Mouse (Mus musculus) hindbrain, embryonic 13.5 days (tissue): ENCODE measurements around the gene Hist1h2bp. TPM values are rescaled to one million over a fixed set of nuclear protein-coding genes. Genes with fewer than 3 reads are reported as not detected.
"Not testable (repeated sequence)": the region's sequence is repeated elsewhere in the genome, so short reads cannot be mapped to it uniquely, and the experiment has no call there.

ENCODE experiments used
- ATAC-seq: fragments of 200-750 bp; cut with Nextera tagmentation; 2 replicates; pipeline ENCODE4 v1.8.0; 2017; ENCODE audit warnings: moderate TSS enrichment; ENCODE audit not compliant: low FRiP score
- H3K27ac ChIP-seq: fragments of 300-500 bp; sonication (generic); 2 replicates; pipeline ENCODE4 v1.5.1; 2015; ENCODE audit warnings: inconsistent platforms, mild to moderate bottlenecking, moderate library complexity
- H3K27me3 ChIP-seq: fragments of 300-500 bp; sonication (generic); 2 replicates; pipeline ENCODE4 v1.6.1; 2015; ENCODE audit warnings: mild to moderate bottlenecking, inconsistent platforms
- H3K36me3 ChIP-seq: fragments of 300-500 bp; sonication (generic); 2 replicates; pipeline ENCODE4 v1.6.1; 2015; ENCODE audit warnings: mild to moderate bottlenecking, inconsistent platforms
- H3K4me1 ChIP-seq: fragments of 300-500 bp; sonication (generic); replicated peaks from 2 replicates; pipeline ENCODE4 v1.6.1; 2015; ENCODE audit warnings: inconsistent platforms
- H3K4me2 ChIP-seq: fragments of 300-500 bp; sonication (generic); 2 replicates; pipeline ENCODE4 v1.6.1; 2015; ENCODE audit warnings: inconsistent platforms, mild to moderate bottlenecking, moderate library complexity
- H3K4me3 ChIP-seq: fragments of 300-500 bp; sonication (generic); 2 replicates; pipeline ENCODE4 v1.5.1; 2015; ENCODE audit warnings: mild to moderate bottlenecking, inconsistent platforms
- H3K9ac ChIP-seq: fragments of 300-500 bp; sonication (generic); 2 replicates; pipeline ENCODE4 v1.6.1; 2015; ENCODE audit warnings: mild to moderate bottlenecking, inconsistent platforms
- H3K9me3 ChIP-seq: fragments of 300-500 bp; sonication (generic); 2 replicates; pipeline ENCODE4 v1.6.1; 2016; ENCODE audit warnings: inconsistent platforms
- WGBS: fragments of 180-500 bp; shearing (Covaris S2); methylation state at CpG from one replicate; pipeline ENCODE4 v1.1.7; 2015; 5-methylcytosine and 5-hydroxymethylcytosine counted together
- microRNA-seq: library from miRNA; unstranded; fragments of <30 nt; microRNA quantifications from one replicate; pipeline ENCODE4, GENCODE M21; 2016
- polyA plus RNA-seq: library from polyadenylated mRNA; unstranded; fragments of >200 nt; fragmentation: Nextera tagmentation; extraction: Ambion mirVana; gene quantifications from 2 replicates; pipeline ENCODE4 v1.2.1, GENCODE M21; 2015

Gene Hist1h2bp
- polyA plus RNA-seq, 1 experiment from 2014 or later = 0.68 TPM

DNA sequence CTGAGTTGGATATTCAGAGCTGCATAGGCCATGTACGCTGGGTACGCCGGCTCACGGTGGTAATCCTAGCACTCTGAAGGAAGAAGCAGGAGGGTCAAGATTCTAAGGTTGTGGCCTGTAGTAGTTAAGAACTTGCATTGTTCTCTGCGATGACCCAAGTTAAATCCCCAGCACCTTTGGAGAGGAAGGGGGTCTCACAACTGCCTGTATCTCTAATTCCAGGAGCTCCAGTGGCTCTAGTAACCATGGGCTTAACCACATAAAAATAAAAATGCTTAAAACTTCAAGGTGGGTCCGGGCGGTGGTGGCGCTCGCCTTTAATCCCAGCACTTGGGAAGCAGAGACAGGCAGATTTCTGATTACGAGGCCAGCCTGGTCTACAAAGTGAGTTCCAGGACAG lies 43.1 kb downstream of the Hist1h2bp start:
- Histone ChIP-seq H3K27me3 (no peaks in the 10 kb centered on the region), H3K4me1 (no peaks in the 10 kb centered on the region), H3K4me3 (no peak overlapping the region), H3K4me2 (no peak overlapping the region), H3K9ac (no peak overlapping the region), H3K9me3 (no peaks in the 10 kb centered on the region), H3K27ac (no peak overlapping the region), H3K36me3 (no peaks in the 10 kb centered on the region)
- no peak for ATAC-seq
- 89% methylated on average over 10 of the region's 10 CpGs for WGBS

DNA sequence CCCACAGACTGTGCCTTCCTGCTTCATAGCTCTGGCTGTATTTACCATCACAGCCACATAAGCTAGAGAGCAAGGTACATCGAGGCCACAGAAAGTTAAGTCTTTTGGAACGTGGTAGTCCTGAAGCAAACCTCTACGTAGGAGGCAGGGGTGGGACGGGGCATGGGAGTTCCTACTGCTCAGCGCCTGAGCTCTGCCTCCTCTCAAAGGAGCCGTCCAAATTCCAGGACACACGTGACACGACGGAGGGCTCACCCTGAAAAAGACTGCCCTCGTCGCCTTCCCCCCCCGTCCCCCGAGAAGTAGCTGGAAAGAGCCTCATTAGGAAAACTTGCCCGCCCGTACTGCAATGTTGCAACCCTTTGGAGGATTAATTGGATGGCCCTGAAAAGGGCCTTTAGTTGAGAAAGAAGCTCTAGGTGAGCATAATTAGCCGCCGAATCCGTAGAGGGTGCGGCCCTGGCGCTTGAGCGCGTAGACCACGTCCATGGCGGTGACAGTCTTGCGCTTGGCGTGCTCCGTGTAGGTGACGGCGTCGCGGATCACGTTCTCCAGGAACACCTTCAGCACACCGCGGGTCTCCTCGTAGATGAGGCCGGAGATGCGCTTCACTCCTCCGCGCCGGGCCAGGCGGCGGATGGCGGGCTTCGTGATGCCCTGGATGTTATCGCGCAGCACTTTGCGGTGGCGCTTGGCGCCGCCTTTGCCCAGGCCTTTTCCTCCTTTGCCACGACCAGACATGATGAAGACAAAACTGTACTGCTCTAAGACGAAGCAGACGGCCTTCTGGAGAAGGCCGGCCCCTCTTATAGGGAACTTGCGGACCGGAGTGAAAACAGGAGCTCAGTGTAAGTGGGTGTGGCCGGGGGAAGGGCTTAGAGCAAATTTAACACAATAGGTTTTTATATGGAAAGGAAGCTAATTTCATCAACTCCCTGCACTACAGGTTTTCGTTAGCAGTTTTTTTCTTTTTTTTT lies 44.4 kb downstream of the Hist1h2bp start, which contains the start of gene Hist1h4n:
TSS of gene Hist1h4n (minus strand) at position 779 of the 977 bp plus-strand sequence.
- not testable (repeated sequence) for H3K4me1 ChIP-seq, H3K27me3 ChIP-seq, H3K27ac ChIP-seq, H3K9me3 ChIP-seq, H3K9ac ChIP-seq, H3K36me3 ChIP-seq
- peak; percentile 85 for ATAC-seq
- H3K4me2 ChIP-seq = peak within 1 kb of the TSS; percentile 47
- H3K4me3 ChIP-seq = peak within 1 kb of the TSS; percentile 27
- under 1% methylated on average over 25 of the region's 58 CpGs for WGBS

DNA sequence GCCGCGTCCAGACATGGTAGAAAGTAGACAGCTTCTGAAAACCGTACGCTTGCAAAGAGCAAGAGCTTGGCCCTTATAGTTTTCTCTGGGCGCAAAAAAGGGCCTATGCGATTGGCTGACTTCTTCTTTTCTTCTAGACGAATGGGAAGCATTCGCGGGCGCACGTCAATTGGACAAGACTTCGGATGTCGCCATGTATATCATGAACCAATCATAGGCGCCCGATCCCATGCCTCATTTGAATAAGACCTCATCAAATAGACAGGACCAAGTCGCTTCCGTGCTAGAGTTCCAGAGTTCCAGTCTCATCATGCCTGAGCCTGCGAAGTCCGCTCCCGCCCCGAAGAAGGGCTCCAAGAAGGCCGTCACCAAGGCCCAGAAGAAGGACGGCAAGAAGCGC lies 46.2 kb downstream of the Hist1h2bp start, which contains the start of the genes Hist1h2ap and Hist1h2br:
TSS of gene Hist1h2ap (minus strand) at position 47 of the 400 bp plus-strand sequence.
TSS of gene Hist1h2br (plus strand) at position 283 of the 400 bp plus-strand sequence.
- H3K9ac ChIP-seq, H3K27me3 ChIP-seq, H3K4me1 ChIP-seq, H3K9me3 ChIP-seq, H3K4me3 ChIP-seq, H3K36me3 ChIP-seq, H3K4me2 ChIP-seq, H3K27ac ChIP-seq: not testable (repeated sequence)
- WGBS = no CpG with 5 or more reads among the region's 24 CpGs
- peak; percentile 97 for ATAC-seq

Small RNA genes within 50 kb of the gene (microRNA-seq; reads per million reads assigned to microRNA genes)
- not detected for gene Gm19658
- not detected for gene Gm44346
- gene Gm44454 = not detected
- not detected for gene Gm44466

Other genes starting within 250 kb of the Hist1h2bp start
- 0.12 and 0.16 TPM in 2 replicates for gene Olfr1366, start 244.7 kb upstream of the Hist1h2bp start, polyA plus RNA-seq
- 0.05 TPM in 2 replicates for gene Olfr1535, start 227.6 kb upstream of the Hist1h2bp start, polyA plus RNA-seq
- gene Olfr1364, start 205.7 kb upstream of the Hist1h2bp start, polyA plus RNA-seq = not detected in 2 replicates
- gene Olfr1362, start 173.4 kb upstream of the Hist1h2bp start, polyA plus RNA-seq = not detected in 2 replicates
- gene Olfr11, start 144.9 kb upstream of the Hist1h2bp start, polyA plus RNA-seq = 0.05 and 0.08 TPM in 2 replicates
- not detected in 2 replicates for gene Olfr1361, start 124.1 kb upstream of the Hist1h2bp start, polyA plus RNA-seq
- not detected in 2 replicates for gene Olfr1360, start 110.1 kb upstream of the Hist1h2bp start, polyA plus RNA-seq
- gene Olfr1359, start 89.3 kb upstream of the Hist1h2bp start, polyA plus RNA-seq = not detected in 2 replicates
- gene Hist1h2bl, start 71.3 kb upstream of the Hist1h2bp start, polyA plus RNA-seq = 1.1 and 1.9 TPM in 2 replicates
- gene Hist1h2ai, start 71.0 kb upstream of the Hist1h2bp start, polyA plus RNA-seq = 12.9 and 14.0 TPM in 2 replicates
- 5.9 and 6.4 TPM in 2 replicates for gene Hist1h3h, start 69.8 kb upstream of the Hist1h2bp start, polyA plus RNA-seq
- 1.9 and 2.3 TPM in 2 replicates for gene Hist1h2bm, start 65.4 kb upstream of the Hist1h2bp start, polyA plus RNA-seq
- gene Hist1h4j, start 52.4 kb upstream of the Hist1h2bp start, polyA plus RNA-seq = 0.39 and 0.84 TPM in 2 replicates
- gene Hist1h4k, start 37.0 kb upstream of the Hist1h2bp start, polyA plus RNA-seq = 1.6 and 2.7 TPM in 2 replicates
- 10.4 and 11.4 TPM in 2 replicates for gene Hist1h2ak, start 33.6 kb upstream of the Hist1h2bp start, polyA plus RNA-seq
- gene Hist1h2bn, start 33.3 kb upstream of the Hist1h2bp start, polyA plus RNA-seq = 0.60 and 2.1 TPM in 2 replicates
- gene Hist1h1b, start 6.8 kb upstream of the Hist1h2bp start, polyA plus RNA-seq = 5.5 and 7.8 TPM in 2 replicates
- gene Hist1h3i, start 4.1 kb upstream of the Hist1h2bp start, polyA plus RNA-seq = 44.3 and 48.5 TPM in 2 replicates
- 1.8 and 2.8 TPM in 2 replicates for gene Hist1h2an, start 243 bp upstream of the Hist1h2bp start, polyA plus RNA-seq
- 7.3 and 7.8 TPM in 2 replicates for gene Hist1h2bq, start 22.7 kb downstream of the Hist1h2bp start, polyA plus RNA-seq
- not detected in 2 replicates for gene Hist1h2ao, start 23.0 kb downstream of the Hist1h2bp start, polyA plus RNA-seq
- gene Hist1h4m, start 24.3 kb downstream of the Hist1h2bp start, polyA plus RNA-seq = not detected in 2 replicates
- gene Hist1h4n, start 44.7 kb downstream of the Hist1h2bp start, polyA plus RNA-seq = 6.7 and 8.6 TPM in 2 replicates
- gene Hist1h2ap, start 46.0 kb downstream of the Hist1h2bp start, polyA plus RNA-seq = 898 and 915 TPM in 2 replicates
- gene Hist1h2br, start 46.3 kb downstream of the Hist1h2bp start, polyA plus RNA-seq = 7.5 and 7.7 TPM in 2 replicates
- 16.8 and 19.9 TPM in 2 replicates for gene Zfp184, start 157.6 kb downstream of the Hist1h2bp start, polyA plus RNA-seq
- not detected in 2 replicates for gene Pom121l2, start 193.7 kb downstream of the Hist1h2bp start, polyA plus RNA-seq
- gene Prss16, start 222.3 kb downstream of the Hist1h2bp start, polyA plus RNA-seq = 0.12 and 0.14 TPM in 2 replicates
- 1.9 TPM in 1 of 2 replicates, not detected in the other for gene Hist1h2ah, start 248.1 kb downstream of the Hist1h2bp start, polyA plus RNA-seq
- gene Hist1h2bk, start 248.4 kb downstream of the Hist1h2bp start, polyA plus RNA-seq = 0.84 and 3.1 TPM in 2 replicates